Mouse (Mus musculus) megakaryocyte, embryonic 14.5 days (primary cell): ENCODE data around the gene Ap2m1.

ENCODE experiments used
- FLI1 ChIP-seq: IDR thresholded peaks from 2 replicates; pipeline ENCODE4 v1.6.1; 2012; ENCODE audit warnings: low read length, inconsistent platforms, mixed read lengths
- GATA1 ChIP-seq: IDR thresholded peaks from 3 replicates; pipeline ENCODE4 v1.6.1; 2012; ENCODE audit warnings: mixed read lengths, low read length, inconsistent platforms, borderline replicate concordance

DNA sequence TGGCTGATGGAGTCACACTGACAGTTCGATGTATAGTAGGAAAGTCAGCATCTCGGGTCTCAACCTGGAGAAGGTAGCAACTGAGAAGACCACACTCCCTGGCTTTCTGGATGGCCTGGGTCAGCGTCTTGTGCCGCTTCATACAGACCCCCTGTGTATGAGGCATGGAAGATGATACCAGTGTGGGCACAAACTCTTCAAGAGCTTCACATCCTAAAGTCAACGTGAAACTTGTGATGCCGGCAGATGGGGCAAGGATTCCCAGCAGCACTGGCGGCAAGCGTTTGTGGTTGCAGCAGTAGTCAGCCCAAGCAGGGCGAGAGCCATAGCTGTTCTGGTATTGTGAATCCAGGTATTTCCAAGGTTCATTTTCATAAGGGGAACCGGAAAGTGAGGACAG lies 10.4 kb downstream of the Ap2m1 start:
- TF ChIP-seq GATA1 = no peak
- TF ChIP-seq FLI1 = no peak
